Mouse (Mus musculus) heart, adult 18-20 months (tissue): ENCODE measurements around the gene Vmn1r69. TPM values are rescaled to one million over a fixed set of nuclear protein-coding genes. Genes with fewer than 3 reads are reported as not detected.

ENCODE experiments used
- DNase-seq, 2 experiments: peaks; one replicate each; pipeline ENCODE4 v3.0.0; 2021 to 2022; ENCODE audit warnings: mixed read lengths in 1 of 2
- long read RNA-seq, 2 experiments: library from polyadenylated mRNA; stranded (forward); transcript quantifications; one replicate each; pipeline ENCODE4 v2.0.0; 2021
- total RNA-seq, 2 experiments: library from RNA; stranded (reverse); gene quantifications; 2 replicates each; pipeline ENCODE4 v1.2.3; 2021

Gene Vmn1r69
- not detected for total RNA-seq
- long read RNA-seq, experiment 1, result 0 reads
- long read RNA-seq, experiment 2, result 0 reads

DNA sequence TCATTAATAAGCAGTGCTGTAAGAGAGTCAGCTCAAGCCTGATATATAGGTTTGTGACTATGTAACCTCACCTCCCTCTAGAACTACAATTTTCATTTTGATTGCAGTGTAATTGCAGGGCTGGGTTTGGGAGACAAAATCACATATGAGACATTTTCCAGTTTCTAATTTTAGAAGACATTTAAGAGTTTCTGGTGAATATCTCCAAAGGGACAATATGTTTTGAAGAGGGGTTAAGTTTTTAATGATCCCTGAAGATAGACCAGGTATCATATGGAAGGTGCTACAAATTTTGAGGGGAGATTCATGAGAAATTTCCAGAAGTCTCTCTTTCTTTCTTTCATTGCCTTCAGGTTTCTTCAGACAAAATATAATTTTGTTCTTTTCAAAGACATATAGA lies at the start of gene Vmn1r69:
TSS of gene Vmn1r69 (minus strand) at position 101 of the 400 bp plus-strand sequence.
- no peak for DNase-seq

DNA sequence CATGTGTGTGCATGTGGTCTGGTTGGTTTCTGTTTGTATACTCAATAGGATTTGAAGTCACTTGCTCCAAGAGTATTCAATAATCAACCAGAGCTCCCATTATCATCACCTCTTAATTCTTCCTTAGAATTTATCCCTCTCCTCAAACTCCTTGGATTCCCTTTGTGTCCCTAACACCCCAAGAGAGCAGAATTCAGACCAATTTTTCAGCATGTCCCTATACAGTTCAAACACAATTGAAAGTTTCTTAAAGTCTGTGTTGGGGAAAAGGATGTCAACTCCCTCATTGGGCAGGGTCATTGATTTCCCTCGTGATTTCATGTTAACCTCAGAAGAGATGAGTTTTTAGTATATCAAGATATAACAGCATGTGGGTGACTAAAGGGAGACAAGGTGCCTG lies 17.8 kb upstream of the Vmn1r69 start, which contains the start of gene Vmn1r70:
TSS of gene Vmn1r70 (plus strand) at position 301 of the 400 bp plus-strand sequence.
- DNase-seq, result no peak

DNA sequence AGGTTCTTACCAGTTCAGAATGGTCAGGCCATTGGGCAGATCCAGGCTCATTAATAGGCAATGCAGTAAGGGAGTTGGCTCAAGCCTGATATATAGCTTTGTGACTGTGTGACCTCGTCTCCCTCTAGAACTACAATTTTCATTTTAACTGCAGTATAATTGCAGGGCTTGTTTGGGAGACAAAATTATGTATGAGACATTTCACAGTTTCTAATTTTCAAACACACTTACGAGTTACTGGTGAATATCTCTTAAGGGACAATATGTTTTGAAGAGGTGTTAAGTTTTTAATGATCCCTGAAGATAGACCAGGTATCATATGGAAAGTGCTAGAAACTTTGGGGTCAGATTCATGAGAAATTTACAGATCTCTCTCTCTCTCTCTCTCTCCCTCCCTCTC lies 55.1 kb downstream of the Vmn1r69 start, which contains the start of gene Vmn1r68:
TSS of gene Vmn1r68 (minus strand) at position 101 of the 400 bp plus-strand sequence.
- DNase-seq, result no peak

Other genes starting within 250 kb of the Vmn1r69 start
- gene Vmn1r67, start 170.3 kb downstream of the Vmn1r69 start, total RNA-seq, result not detected
- 1 to 10 TPM; 1.5 to 1.8 TPM for gene Zik1, start 118.3 kb downstream of the Vmn1r69 start, total RNA-seq
- gene Vmn1r68, start 55.2 kb downstream of the Vmn1r69 start, total RNA-seq, result not detected
- gene Vmn1r70, start 17.9 kb upstream of the Vmn1r69 start, total RNA-seq, result not detected
- not detected for gene Nlrp4b, start 74.1 kb upstream of the Vmn1r69 start, total RNA-seq
- not detected for gene Vmn1r71, start 140.7 kb upstream of the Vmn1r69 start, total RNA-seq